Mouse (Mus musculus) ES-E14 (cell line): ENCODE measurements around the gene Arap1.

Source experiments
- CHD2 ChIP-seq: IDR thresholded peaks from 2 replicates; pipeline ENCODE4 v1.6.1; 2014; ENCODE audit warnings: mild to moderate bottlenecking, low read depth, low read length, inconsistent platforms
- HCFC1 ChIP-seq: IDR thresholded peaks from 2 replicates; pipeline ENCODE4 v1.6.1; 2012; ENCODE audit warnings: low read length, inconsistent platforms, borderline replicate concordance; ENCODE audit not compliant: insufficient read depth
- ZNF384 ChIP-seq: IDR thresholded peaks from 2 replicates; pipeline ENCODE4 v1.6.1; 2012; ENCODE audit warnings: low read depth, low read length, inconsistent platforms

- no peak for TF ChIP-seq CHD2
- TF ChIP-seq ZNF384: no peak
- TF ChIP-seq HCFC1: no peak
Observed at GRCm38 (mm10) chr7:101354423-101354822, 6.6 kb downstream of the Arap1 start.
